Mouse (Mus musculus) small intestine, adult 2 months (tissue): ENCODE measurements at regions not wholly inside any gene's neighbourhood (a gene's known extent, or its start where the extent isn't known, plus 50 kb on each side); places are given as distances from the start of the nearest gene placed in this dataset.

Experiments used
- H3K27ac ChIP-seq: fragments of 200-500 bp; 2 replicates; pipeline ENCODE4 v1.5.1; 2012; ENCODE audit warnings: low read depth, low read length, control low read depth, inconsistent platforms; ENCODE audit not compliant: insufficient read depth
- H3K27me3 ChIP-seq: fragments of 200-500 bp; 2 replicates; pipeline ENCODE4 v1.6.1; 2012; ENCODE audit warnings: mild to moderate bottlenecking, moderate library complexity, low read length, inconsistent platforms; ENCODE audit not compliant: control insufficient read depth, insufficient read depth
- H3K36me3 ChIP-seq: fragments of 200-500 bp; 2 replicates; pipeline ENCODE4 v1.6.1; 2012; ENCODE audit warnings: mild to moderate bottlenecking, low read length, control low read depth, inconsistent platforms; ENCODE audit not compliant: control insufficient read depth, insufficient read depth
- H3K4me1 ChIP-seq: fragments of 200-500 bp; 2 replicates; pipeline ENCODE4 v1.6.1; 2012; ENCODE audit warnings: low read length, inconsistent platforms, mixed read lengths; ENCODE audit not compliant: control insufficient read depth, insufficient read depth, insufficient read length
- H3K4me3 ChIP-seq: fragments of 200-500 bp; 2 replicates; pipeline ENCODE4 v1.5.1; 2012; ENCODE audit warnings: low read depth, mild to moderate bottlenecking, control low read depth, inconsistent platforms, low read length, moderate library complexity
- CTCF ChIP-seq: fragments of 200-500 bp; IDR thresholded peaks from 2 replicates; pipeline ENCODE4 v1.5.1; 2012; ENCODE audit warnings: low read depth, mild to moderate bottlenecking, control low read depth, inconsistent platforms, low read length, moderate library complexity, mixed read lengths; ENCODE audit not compliant: insufficient replicate concordance, insufficient read length; ENCODE audit errors: extremely low read depth
- POLR2A ChIP-seq: fragments of 200-500 bp; IDR thresholded peaks from 2 replicates; pipeline ENCODE4 v1.6.1; 2012; ENCODE audit warnings: low read depth, mild to moderate bottlenecking, control low read depth, inconsistent platforms, low read length, moderate library complexity
- WGBS: fragments of 180-500 bp; shearing (Covaris S2); methylation state at CpG from one replicate; pipeline ENCODE4 v1.1.7; 2018; 5-methylcytosine and 5-hydroxymethylcytosine counted together

DNA sequence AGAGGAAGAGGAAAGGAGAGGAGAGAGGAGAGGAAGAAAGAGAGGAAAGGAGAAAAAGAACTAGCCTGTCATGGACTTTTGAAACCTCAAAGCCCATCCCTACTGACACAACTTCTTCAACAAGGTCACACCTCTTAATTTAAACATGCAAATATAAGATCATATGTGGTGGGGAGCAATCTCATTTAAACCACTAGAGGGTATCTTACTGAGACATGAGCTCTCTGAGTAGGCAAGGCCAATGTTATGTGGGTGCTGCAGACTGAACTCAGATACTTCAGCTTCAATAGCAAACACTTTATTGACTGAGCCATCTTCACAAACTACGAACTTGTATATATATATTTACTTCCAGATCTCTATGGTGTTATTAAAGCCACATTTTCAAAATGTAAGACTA lies 156.9 kb downstream of the Mex3b start:
- Histone ChIP-seq H3K27me3 (no peaks in the 10 kb centered on the region), H3K4me1 (no peaks in the 10 kb centered on the region), H3K36me3 (no peaks in the 10 kb centered on the region), H3K27ac (no peak overlapping the region), H3K4me3 (no peak overlapping the region)
- WGBS: 84% methylated on average over 1 of the region's 1 CpGs
- no peak for TF ChIP-seq POLR2A
- TF ChIP-seq CTCF: no peak

DNA sequence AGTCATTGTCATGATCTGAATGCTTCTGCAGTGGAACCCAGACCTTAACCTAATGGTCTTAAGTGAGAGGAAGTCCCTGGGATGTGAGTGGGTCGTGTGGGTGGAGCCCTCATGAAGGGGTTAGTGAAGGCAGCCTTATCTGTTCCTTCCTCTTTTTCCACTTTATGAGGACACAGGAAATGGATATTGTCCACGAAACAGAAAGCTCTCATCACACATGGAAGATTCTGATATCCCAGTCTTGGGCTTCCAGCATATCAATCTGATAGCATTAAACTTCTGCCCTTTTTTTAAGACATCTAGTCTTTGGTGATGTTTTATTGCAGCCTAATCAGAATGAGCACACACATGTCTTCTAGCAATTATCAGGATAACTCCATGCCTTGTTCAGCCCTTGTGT lies 164.0 kb downstream of the Mex3b start:
- no peak for TF ChIP-seq POLR2A
- no peak for TF ChIP-seq CTCF
- 42% methylated on average over 2 of the region's 2 CpGs for WGBS
- Histone ChIP-seq H3K27me3 (no peaks in the 10 kb centered on the region), H3K4me1 (no peaks in the 10 kb centered on the region), H3K4me3 (no peak overlapping the region), H3K27ac (no peak overlapping the region), H3K36me3 (no peaks in the 10 kb centered on the region)

- 82% methylated on average over 1 of the region's 1 CpGs for WGBS
Observed at GRCm38 (mm10) chr7:83032025-83032424, 164.9 kb downstream of the Mex3b start.

DNA sequence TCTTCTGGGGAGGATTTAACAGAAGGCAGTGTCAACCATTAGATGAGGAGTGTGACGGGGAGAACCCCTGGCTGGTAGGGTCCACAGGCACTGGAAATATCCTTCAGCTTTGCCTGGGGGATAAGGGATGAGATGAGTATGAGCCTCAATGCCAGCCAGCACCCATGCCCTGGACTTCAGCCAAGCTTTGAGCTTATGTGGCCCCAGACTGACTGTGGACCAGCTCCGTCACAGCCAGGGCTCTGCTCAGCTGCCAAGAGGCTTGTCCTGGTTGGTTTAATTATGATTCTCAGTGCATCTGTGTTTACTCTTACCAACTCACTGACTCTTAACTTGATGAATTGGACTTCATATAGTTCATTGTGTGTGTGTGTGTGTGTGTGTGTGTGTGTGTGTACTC lies 165.8 kb downstream of the Mex3b start:
- Histone ChIP-seq H3K27me3 (0 out of 2 replicates have a peak, but pooled peaks cover 3% of the 10 kb centered on the region), H3K4me1 (no peaks in the 10 kb centered on the region), H3K36me3 (no peaks in the 10 kb centered on the region), H3K27ac (no peak overlapping the region), H3K4me3 (no peak overlapping the region)
- WGBS: 65% methylated on average over 2 of the region's 2 CpGs
- TF ChIP-seq POLR2A (no peak), CTCF (no peak)

More at GRCm38 (mm10) chr7:83032025-83032424, 164.9 kb downstream of the Mex3b start:
- Histone ChIP-seq H3K27ac (no peak overlapping the region), H3K4me3 (no peak overlapping the region), H3K36me3 (no peaks in the 10 kb centered on the region), H3K4me1 (no peaks in the 10 kb centered on the region), H3K27me3 (no peaks in the 10 kb centered on the region)
- no peak for TF ChIP-seq POLR2A
- TF ChIP-seq CTCF: no peak

- H3K27ac ChIP-seq: no peak overlapping the region
- no peak for TF ChIP-seq CTCF
- no peak for TF ChIP-seq POLR2A
- H3K27me3 ChIP-seq: 0 out of 2 replicates have a peak, but pooled peaks cover 3% of the 10 kb centered on the region
- WGBS: 84% methylated on average over 3 of the region's 3 CpGs
- no peaks in the 10 kb centered on the region for H3K4me1 ChIP-seq
- H3K4me3 ChIP-seq: no peak overlapping the region
- H3K36me3 ChIP-seq: no peaks in the 10 kb centered on the region
Observed at GRCm38 (mm10) chr7:83035190-83035589, 168.1 kb downstream of the Mex3b start.

DNA sequence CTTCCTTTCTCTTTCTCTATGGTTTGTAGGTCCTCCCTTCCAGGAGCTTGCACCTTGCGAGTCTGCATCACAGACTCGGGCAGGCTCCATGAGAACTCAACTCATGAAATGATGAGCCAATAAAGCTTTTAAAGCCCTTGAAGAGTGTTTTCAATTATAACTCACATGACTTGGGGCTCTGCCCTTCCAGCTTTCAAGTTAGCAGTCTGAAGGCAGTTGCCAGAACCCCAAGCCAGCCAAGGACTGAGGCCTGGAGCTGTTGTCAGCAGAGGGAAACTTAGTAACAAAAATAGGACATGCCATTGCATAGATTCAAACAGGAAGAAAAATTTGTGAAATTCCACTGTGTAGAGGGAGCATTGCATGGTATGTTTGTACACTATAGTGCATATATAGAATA lies 169.3 kb downstream of the Mex3b start:
- WGBS: 71% methylated on average over 2 of the region's 2 CpGs
- H3K27ac ChIP-seq: no peak overlapping the region
- no peaks in the 10 kb centered on the region for H3K36me3 ChIP-seq
- no peak overlapping the region for H3K4me3 ChIP-seq
- H3K4me1 ChIP-seq: no peaks in the 10 kb centered on the region
- TF ChIP-seq CTCF (no peak), POLR2A (no peak)
- 0 out of 2 replicates have a peak, but pooled peaks cover 3% of the 10 kb centered on the region for H3K27me3 ChIP-seq

DNA sequence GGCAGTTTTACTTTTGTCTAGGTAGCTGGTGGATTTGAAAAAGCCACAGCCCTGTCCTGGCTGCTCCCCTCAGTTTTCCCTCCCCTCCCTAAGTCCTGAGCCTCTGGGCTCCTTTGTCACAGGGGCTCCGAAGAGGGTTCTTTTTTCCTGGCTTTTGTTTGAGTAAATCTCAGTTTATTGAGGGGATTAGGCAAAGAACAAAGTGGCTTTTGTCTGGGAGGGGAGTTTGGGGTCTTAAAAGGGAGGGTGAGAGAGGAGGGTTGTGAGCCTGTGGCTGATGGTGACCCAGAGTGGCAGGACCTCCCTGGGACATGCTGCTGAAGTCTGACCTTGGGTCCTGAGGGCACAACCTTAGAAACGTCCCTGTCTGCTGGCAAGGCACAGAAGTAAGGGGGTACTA lies 170.0 kb downstream of the Mex3b start:
- H3K4me3 ChIP-seq: no peak overlapping the region
- H3K4me1 ChIP-seq: no peaks in the 10 kb centered on the region
- H3K27me3 ChIP-seq: 0 out of 2 replicates have a peak, but pooled peaks cover 3% of the 10 kb centered on the region
- no peak for TF ChIP-seq CTCF
- no peak for TF ChIP-seq POLR2A
- 21% methylated on average over 2 of the region's 2 CpGs for WGBS
- no peaks in the 10 kb centered on the region for H3K36me3 ChIP-seq
- H3K27ac ChIP-seq: no peak overlapping the region

DNA sequence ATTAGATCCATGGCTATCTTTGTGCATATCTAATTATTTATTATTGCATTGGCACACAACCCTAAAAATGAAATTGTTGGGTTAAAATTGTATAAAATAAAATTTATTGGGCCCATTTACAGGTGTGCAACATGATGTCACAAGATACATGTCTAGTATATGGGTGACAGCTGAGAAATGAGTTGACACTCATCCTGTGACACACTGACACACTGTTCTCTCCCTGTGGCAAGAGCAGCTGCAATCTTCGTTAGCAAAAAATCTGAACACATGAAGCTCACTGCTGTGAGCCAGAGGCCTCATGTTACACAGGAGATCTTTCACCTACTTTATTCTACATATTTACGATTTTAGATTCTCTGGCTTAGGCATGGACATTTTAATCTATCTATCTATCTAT lies 170.6 kb downstream of the Mex3b start:
- Histone ChIP-seq H3K27me3 (0 out of 2 replicates have a peak, but pooled peaks cover 3% of the 10 kb centered on the region), H3K36me3 (no peaks in the 10 kb centered on the region), H3K4me3 (no peak overlapping the region), H3K27ac (no peak overlapping the region), H3K4me1 (no peaks in the 10 kb centered on the region)
- TF ChIP-seq CTCF: no peak
- no peak for TF ChIP-seq POLR2A
- WGBS: 70% methylated on average over 2 of the region's 2 CpGs
